Mouse (Mus musculus): ENCODE measurements around the gene Abca13.

- TF ChIP-seq CTCF (conservative IDR thresholded peaks at IDR 0.05; ENCODE audit: low read length) (no peak), POU5F1 (IDR thresholded peaks at IDR 0.05; ENCODE audit: borderline replicate concordance, low read length) (no peak)
These were observed 31.8 kb upstream of the Abca13 start for GRCm38 (mm10) chr11:9159953-9160352.

Measured in E14TG2a.4 (cell line).